Mouse (Mus musculus) lung, adult 2 months (tissue): ENCODE results near the gene Zgpat.

Source experiments
- CTCF ChIP-seq: fragments of 200-500 bp; IDR thresholded peaks from 2 replicates; pipeline ENCODE4 v1.5.1; 2011; ENCODE audit warnings: mild to moderate bottlenecking, low read length, control low read depth; ENCODE audit not compliant: insufficient read depth
- POLR2A ChIP-seq: fragments of 200-500 bp; IDR thresholded peaks from 2 replicates; pipeline ENCODE4 v1.6.1; 2011; ENCODE audit warnings: low read depth, mild to moderate bottlenecking, control low read depth, low read length, borderline replicate concordance; ENCODE audit errors: extremely low read depth

DNA sequence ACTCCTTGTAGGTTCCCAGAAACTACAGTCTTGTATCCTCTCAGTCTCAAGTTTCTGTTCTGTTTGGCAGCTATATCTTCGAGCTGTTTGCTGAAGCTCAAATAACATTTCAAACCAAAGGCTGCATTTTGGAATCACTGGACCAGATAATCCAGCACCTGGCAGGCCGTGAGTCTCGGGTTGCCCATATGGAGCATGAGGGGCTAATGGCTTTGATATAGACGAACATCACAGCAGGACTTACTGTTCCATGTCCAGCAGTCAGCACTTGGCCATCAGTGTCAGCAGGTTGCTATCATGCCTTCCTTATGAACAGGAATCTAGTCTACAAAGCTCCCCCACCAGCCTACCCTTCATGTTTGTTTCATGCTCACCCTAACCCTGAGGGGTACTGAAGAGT is 24.3 kb upstream of the Zgpat start:
- TF ChIP-seq CTCF, result no peak
- TF ChIP-seq POLR2A, result no peak
